Mouse (Mus musculus) kidney, postnatal 0 days (tissue): ENCODE measurements around the gene Ube2b. TPM values are rescaled to one million over a fixed set of nuclear protein-coding genes. Genes with fewer than 3 reads are reported as not detected.

ENCODE experiments used
- ATAC-seq: fragments of 200-750 bp; cut with Nextera tagmentation; replicated peaks from 2 replicates; pipeline ENCODE4 v1.8.0; 2017; ENCODE audit warnings: low read depth, moderate number of reproducible peaks, moderate TSS enrichment, moderate library complexity; ENCODE audit not compliant: low FRiP score
- DNase-seq: peaks from one replicate; pipeline ENCODE4 v3.0.0-alpha.2; 2016; ENCODE audit warnings: low spot score
- H3K27ac ChIP-seq: fragments of 300-500 bp; sonication (generic); 2 replicates; pipeline ENCODE4 v1.5.1; 2014; ENCODE audit warnings: mild to moderate bottlenecking
- H3K27me3 ChIP-seq: fragments of 300-500 bp; sonication (generic); 2 replicates; pipeline ENCODE4 v1.6.1; 2014; ENCODE audit warnings: low read length, mixed read lengths; ENCODE audit not compliant: insufficient read depth
- H3K36me3 ChIP-seq: fragments of 300-500 bp; sonication (generic); 2 replicates; pipeline ENCODE4 v1.6.1; 2014; ENCODE audit warnings: low read length, mixed read lengths; ENCODE audit not compliant: insufficient read depth
- H3K4me1 ChIP-seq: fragments of 300-500 bp; sonication (generic); replicated peaks from 2 replicates; pipeline ENCODE4 v1.6.1; 2014; ENCODE audit warnings: antibody characterized with exemption, low read length, mixed read lengths; ENCODE audit not compliant: insufficient read depth
- H3K4me2 ChIP-seq: fragments of 300-500 bp; sonication (generic); 2 replicates; pipeline ENCODE4 v1.6.1; 2014; ENCODE audit warnings: mild to moderate bottlenecking, low read length, moderate library complexity, mixed read lengths
- H3K4me3 ChIP-seq: fragments of 300-500 bp; sonication (generic); replicated peaks from 2 replicates; pipeline ENCODE4 v1.5.1; 2014; ENCODE audit warnings: low read depth, low read length
- H3K9ac ChIP-seq: fragments of 300-500 bp; sonication (generic); 2 replicates; pipeline ENCODE4 v1.6.1; 2014; ENCODE audit warnings: low read depth, low read length
- H3K9me3 ChIP-seq: fragments of 300-500 bp; sonication (generic); replicated peaks from 2 replicates; pipeline ENCODE4 v1.6.1; 2016; ENCODE audit warnings: low read length, inconsistent platforms, mixed read lengths
- CTCF ChIP-seq: IDR thresholded peaks from 2 replicates; pipeline ENCODE4 v1.5.1; 2016; ENCODE audit warnings: antibody characterized with exemption, low read depth, mild to moderate bottlenecking, moderate library complexity
- WGBS: fragments of 180-500 bp; shearing (Covaris S2); extraction: QIAGEN DNeasy Blood & Tissue Kit; methylation state at CpG from one replicate; pipeline ENCODE4 v1.1.7; 2014; 5-methylcytosine and 5-hydroxymethylcytosine counted together
- polyA plus RNA-seq: library from polyadenylated mRNA; unstranded; fragments of >200 nt; fragmentation: Nextera tagmentation; extraction: Ambion mirVana; gene quantifications from 2 replicates; pipeline ENCODE4 v1.2.1, GENCODE M21; 2015

The Ube2b gene
- polyA plus RNA-seq = 248 and 255 TPM in 2 replicates

DNA sequence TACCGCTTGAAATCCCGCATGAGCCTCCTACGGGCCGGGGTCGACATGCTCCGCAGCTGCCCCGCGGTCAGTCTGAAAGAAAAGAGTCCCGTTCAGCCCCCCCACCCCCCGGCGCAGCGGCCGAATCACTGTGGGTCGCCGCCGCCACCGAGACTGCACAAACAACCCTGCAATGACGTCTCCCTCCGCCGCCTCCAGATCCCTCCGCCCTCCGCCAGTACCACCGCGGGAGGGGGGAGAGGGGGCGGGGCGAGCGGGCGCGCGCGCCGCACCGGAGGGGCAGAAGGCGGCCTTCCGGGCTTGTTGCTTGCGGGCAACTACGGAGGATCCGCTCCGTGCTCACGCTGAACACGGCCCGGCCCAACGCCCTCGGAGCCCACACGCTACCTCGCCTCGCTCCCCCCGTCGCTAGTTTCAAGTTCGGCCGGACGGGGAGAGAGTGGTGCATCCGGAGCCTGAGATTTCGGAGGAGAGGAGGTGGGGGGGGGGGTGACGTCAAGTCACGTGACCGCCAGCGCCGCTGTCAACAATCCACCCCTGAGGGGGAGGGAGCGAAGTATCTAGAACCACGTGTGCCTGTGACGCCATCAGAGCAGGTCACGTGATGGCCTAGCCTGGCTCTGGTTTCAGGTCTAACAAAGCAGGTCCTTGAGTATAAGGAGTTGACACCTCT is at the start of gene Ube2b:
TSS of gene Ube2b (minus strand) at position 473 of the 673 bp plus-strand sequence.
- Histone ChIP-seq H3K36me3 (peaks cover 17% of the 10 kb centered on the region; the same call in 1 of the 2 replicates), H3K9ac (peak within 1 kb of the TSS; percentile 89), H3K9me3 (no peaks in the 10 kb centered on the region), H3K4me3 (peak within 1 kb of the TSS; percentile 95), H3K27ac (peak within 1 kb of the TSS; percentile 97), H3K27me3 (no peaks in the 10 kb centered on the region), H3K4me2 (peak within 1 kb of the TSS; percentile 56), H3K4me1 (peaks cover 6% of the 10 kb centered on the region; the same call in 1 of the 2 replicates)
- peak; percentile 99 for DNase-seq
- ATAC-seq = peak; percentile 77
- TF ChIP-seq CTCF = no peak
- under 1% methylated on average over 50 of the region's 63 CpGs for WGBS

DNA sequence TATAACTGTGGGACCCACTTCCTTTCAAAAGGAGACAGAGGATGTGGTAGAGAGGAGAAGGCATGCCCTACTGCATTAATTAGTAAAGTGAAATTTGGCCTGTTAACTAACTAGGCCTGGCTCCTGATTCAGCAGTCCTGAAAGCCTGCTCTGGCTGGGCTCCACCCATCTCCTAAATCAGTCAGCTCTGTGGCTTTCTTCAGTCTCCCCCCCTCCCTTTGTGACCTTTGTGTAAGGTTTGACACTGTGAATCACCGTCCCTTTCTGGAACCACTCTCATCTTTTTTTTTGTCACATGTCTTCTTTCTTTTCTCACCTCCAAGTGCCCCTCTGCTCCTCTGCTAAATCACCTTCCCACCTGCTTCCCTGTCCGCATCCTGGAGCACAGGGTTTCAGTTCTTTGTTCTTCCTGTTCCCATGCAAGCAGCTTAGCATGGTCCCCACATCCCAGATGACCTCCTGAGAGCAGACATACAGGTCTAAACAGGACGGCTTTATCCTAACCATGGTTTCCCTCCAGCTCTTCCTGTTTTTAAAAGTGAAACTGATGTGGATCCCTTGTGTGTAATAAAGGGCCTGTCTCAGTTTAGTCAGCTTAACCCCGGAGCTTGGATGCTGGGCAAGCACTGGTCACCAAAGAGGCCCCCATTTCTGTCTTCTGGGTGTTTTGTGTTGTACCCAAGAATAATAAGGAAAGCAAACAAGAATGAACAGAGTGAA is 46.0 kb upstream of the Ube2b start:
- WGBS = 34% methylated on average over 4 of the region's 4 CpGs
- Histone ChIP-seq H3K4me2 (no peak overlapping the region), H3K9me3 (no peaks in the 10 kb centered on the region), H3K9ac (0 out of 2 replicates have a peak overlapping the region, but pooled peaks have one; percentile 9), H3K36me3 (no peaks in the 10 kb centered on the region), H3K27ac (no peak overlapping the region), H3K4me3 (no peak overlapping the region), H3K27me3 (no peaks in the 10 kb centered on the region), H3K4me1 (no peaks in the 10 kb centered on the region)
- DNase-seq = peak; percentile 12
- TF ChIP-seq CTCF = no peak
- ATAC-seq = no peak

DNA sequence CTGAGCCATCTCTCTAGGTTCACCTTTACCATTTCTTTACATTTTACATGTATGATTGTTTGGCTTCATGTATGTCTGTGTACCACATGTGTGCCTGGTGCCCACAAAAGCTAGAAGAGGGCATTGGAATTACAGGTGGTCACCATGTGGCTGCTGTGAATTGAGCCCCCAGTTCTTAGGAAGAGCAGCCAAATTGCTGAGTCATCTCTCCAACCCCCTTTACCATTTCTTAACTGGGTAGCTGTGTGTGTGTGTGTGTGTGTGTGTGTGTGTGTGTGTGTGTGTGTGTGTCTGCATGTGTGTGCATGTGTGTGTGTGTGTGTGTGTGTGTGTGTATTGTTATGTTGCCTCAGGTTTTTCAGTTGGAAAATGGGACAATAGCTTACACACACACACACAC is 43.6 kb upstream of the Ube2b start:
- Histone ChIP-seq H3K4me2 (no peak overlapping the region), H3K36me3 (no peaks in the 10 kb centered on the region), H3K27me3 (no peaks in the 10 kb centered on the region), H3K27ac (no peak overlapping the region), H3K9me3 (no peaks in the 10 kb centered on the region), H3K9ac (no peak overlapping the region), H3K4me3 (no peak overlapping the region), H3K4me1 (no peaks in the 10 kb centered on the region)
- TF ChIP-seq CTCF = no peak
- DNase-seq (no peak), ATAC-seq (no peak)

- ATAC-seq = no peak
- Histone ChIP-seq H3K36me3 (no peaks in the 10 kb centered on the region), H3K27ac (no peak overlapping the region), H3K9me3 (no peaks in the 10 kb centered on the region), H3K9ac (no peak overlapping the region), H3K4me3 (no peak overlapping the region), H3K4me1 (no peaks in the 10 kb centered on the region), H3K4me2 (no peak overlapping the region), H3K27me3 (no peaks in the 10 kb centered on the region)
- DNase-seq = no peak
- peak; percentile 44; the same call in 1 of the 2 replicates for TF ChIP-seq CTCF
- 84% methylated on average over 3 of the region's 3 CpGs for WGBS
These were observed 42.7 kb upstream of the Ube2b start for GRCm38 (mm10) chr11:52043224-52043623.

- no peak for TF ChIP-seq CTCF
These were observed 37.1 kb upstream of the Ube2b start for GRCm38 (mm10) chr11:52037659-52038058.

DNA sequence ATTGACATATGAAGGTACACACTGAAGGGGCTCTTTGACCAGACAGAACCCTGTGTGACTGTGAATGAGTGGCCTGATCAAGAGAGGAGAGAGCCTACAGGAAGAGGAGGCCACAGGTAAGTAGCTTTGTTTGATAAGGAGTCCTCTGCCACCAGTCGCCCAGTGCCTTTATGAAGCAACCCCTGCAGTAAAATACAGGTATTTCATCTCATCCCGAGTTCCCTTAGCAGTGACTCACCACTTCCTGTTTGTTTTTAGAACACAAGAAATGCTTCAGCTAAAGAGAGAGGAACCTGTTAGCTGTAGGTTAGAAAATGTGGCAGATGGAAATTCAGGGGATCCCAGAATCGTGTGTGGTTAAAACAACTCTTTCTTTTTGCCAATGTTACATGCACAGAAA is 35.3 kb upstream of the Ube2b start:
- no peaks in the 10 kb centered on the region for H3K9me3 ChIP-seq
- no peak for DNase-seq
- no peaks in the 10 kb centered on the region for H3K36me3 ChIP-seq
- no peak overlapping the region for H3K4me2 ChIP-seq
- WGBS = 64% methylated on average over 3 of the region's 3 CpGs
- no peaks in the 10 kb centered on the region for H3K4me1 ChIP-seq
- no peaks in the 10 kb centered on the region for H3K27me3 ChIP-seq
- no peak overlapping the region for H3K27ac ChIP-seq
- no peak for TF ChIP-seq CTCF
- H3K9ac ChIP-seq = no peak overlapping the region
- ATAC-seq = no peak
- no peak overlapping the region for H3K4me3 ChIP-seq

More at GRCm38 (mm10) chr11:52037659-52038058, 37.1 kb upstream of the Ube2b start:
- H3K4me2 ChIP-seq = no peak overlapping the region
- no peaks in the 10 kb centered on the region for H3K9me3 ChIP-seq
- H3K27me3 ChIP-seq = no peaks in the 10 kb centered on the region
- no peaks in the 10 kb centered on the region for H3K36me3 ChIP-seq
- ATAC-seq (no peak), DNase-seq (no peak)
- H3K9ac ChIP-seq = no peak overlapping the region
- no peaks in the 10 kb centered on the region for H3K4me1 ChIP-seq
- H3K4me3 ChIP-seq = no peak overlapping the region
- WGBS = 57% methylated on average over 3 of the region's 3 CpGs
- H3K27ac ChIP-seq = no peak overlapping the region
